Mouse (Mus musculus) neutrophil, adult 5-6 weeks (primary cell): ENCODE data around the gene Hnf4a. TPM values are rescaled to one million over a fixed set of nuclear protein-coding genes. Genes with fewer than 3 reads are reported as not detected.
A peak's percentile ranks its signal among the peaks of the same experiment; 100 is the strongest.

ENCODE experiments used
- ATAC-seq: fragments of 151-379, 151-347 bp; 2 replicates; pipeline ENCODE4 v1.8.0; 2017; ENCODE audit warnings: mild to moderate bottlenecking, moderate TSS enrichment; ENCODE audit not compliant: insufficient number of reproducible peaks, poor library complexity, low FRiP score, severe bottlenecking; ENCODE audit errors: extremely low read depth
- total RNA-seq: library from RNA; stranded (forward); fragments of 200-1000 nt; gene quantifications from 2 replicates; pipeline ENCODE4 v1.2.3, GENCODE M21; 2017

The Hnf4a gene
- total RNA-seq, 1 experiment from 2014 or later, result not detected

GRCm38 (mm10) chr2:163487360-163487759 is 19.2 kb upstream of the Hnf4a start:
- ATAC-seq, result no peak

GRCm38 (mm10) chr2:163489725-163490291 is 16.8 kb upstream of the Hnf4a start:
- ATAC-seq, result no peak

GRCm38 (mm10) chr2:163490656-163491055 is 16.0 kb upstream of the Hnf4a start:
- no peak for ATAC-seq

- no peak for ATAC-seq
Measured at GRCm38 (mm10) chr2:163491351-163491750, 15.3 kb upstream of the Hnf4a start.

GRCm38 (mm10) chr2:163492018-163492417 is 14.6 kb upstream of the Hnf4a start, which contains the start of gene R3hdml:
Gene R3hdml, plus strand, starts transcription at chr2:163492318.
- no peak for ATAC-seq

- ATAC-seq, result no peak
Measured at GRCm38 (mm10) chr2:163493031-163493430, 13.6 kb upstream of the Hnf4a start.

- ATAC-seq, result no peak
Measured at GRCm38 (mm10) chr2:163493976-163494375, 12.6 kb upstream of the Hnf4a start.

- no peak for ATAC-seq
Measured at GRCm38 (mm10) chr2:163494456-163494855, 12.2 kb upstream of the Hnf4a start.

GRCm38 (mm10) chr2:163502219-163502618 is 4.4 kb upstream of the Hnf4a start:
- ATAC-seq, result no peak

- no peak for ATAC-seq
Measured at GRCm38 (mm10) chr2:163503191-163503590, 3.4 kb upstream of the Hnf4a start.

GRCm38 (mm10) chr2:163525761-163526243 is 19.2 kb downstream of the Hnf4a start:
- no peak for ATAC-seq

- no peak for ATAC-seq
Measured at GRCm38 (mm10) chr2:163527497-163527896, 20.9 kb downstream of the Hnf4a start.

GRCm38 (mm10) chr2:163530418-163530817 is 23.8 kb downstream of the Hnf4a start:
- no peak for ATAC-seq

- peak; percentile 52; the same call in 1 of the 2 replicates for ATAC-seq
Measured at GRCm38 (mm10) chr2:163531917-163532316, 25.3 kb downstream of the Hnf4a start.

GRCm38 (mm10) chr2:163533226-163533625 is 26.6 kb downstream of the Hnf4a start:
- ATAC-seq, result no peak

- ATAC-seq, result peak; percentile 75
Measured at GRCm38 (mm10) chr2:163534958-163535524, 28.4 kb downstream of the Hnf4a start.

GRCm38 (mm10) chr2:163537443-163537842 is 30.8 kb downstream of the Hnf4a start:
- no peak for ATAC-seq

- no peak for ATAC-seq
Measured at GRCm38 (mm10) chr2:163538410-163538809, 31.8 kb downstream of the Hnf4a start.

GRCm38 (mm10) chr2:163539321-163540040 is 32.9 kb downstream of the Hnf4a start:
- no peak for ATAC-seq
